Mouse (Mus musculus) heart, postnatal 14 days (tissue): ENCODE measurements at regions not wholly inside any gene's neighbourhood (a gene's known extent, or its start where the extent isn't known, plus 50 kb on each side); places are given as distances from the start of the nearest gene placed in this dataset.

Experiments
- DNase-seq, 2 experiments: peaks; one replicate each; pipeline ENCODE4 v3.0.0; 2021 to 2022
- intact Hi-C: fragments of 180-260 bp; cut with DNase I; formaldehyde crosslinking; loops from one replicate; pipeline ENCODE4 v1.15.1; 2025

GRCm38 (mm10) chr4:27845521-27845920 lies 967.4 kb upstream of the Epha7 start:
- no peak for DNase-seq
- intact Hi-C loops = no loop called here

DNA sequence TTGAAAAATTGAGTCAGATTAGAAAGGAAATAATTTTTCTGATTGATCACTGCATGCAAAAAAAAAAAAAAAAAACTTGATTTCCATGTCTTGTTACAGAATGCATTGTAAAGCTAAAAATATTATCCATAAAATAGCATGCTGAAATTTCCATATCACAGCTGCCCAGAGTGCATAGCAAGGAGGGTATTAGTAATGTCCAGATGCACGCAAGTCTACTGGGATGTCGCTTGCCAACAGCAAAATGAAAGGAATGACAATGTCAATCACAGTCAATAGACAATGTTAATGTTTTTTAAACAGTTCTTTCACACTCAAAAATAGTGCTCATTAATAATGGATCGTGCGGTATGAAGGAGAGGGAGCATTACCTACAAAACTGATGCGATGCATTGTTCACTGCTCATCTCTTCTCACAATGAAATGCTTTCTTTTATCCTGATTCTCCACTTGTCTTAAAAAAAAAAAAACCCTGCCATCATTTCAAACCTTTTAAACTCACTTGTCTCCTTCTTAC lies 966.8 kb upstream of the Epha7 start:
- intact Hi-C loops = no loop called here
- no peak for DNase-seq

GRCm38 (mm10) chr4:27856086-27856485 lies 956.8 kb upstream of the Epha7 start:
- no peak for DNase-seq
- intact Hi-C loops = no loop called here

GRCm38 (mm10) chr4:27887262-27887954 lies 925.5 kb upstream of the Epha7 start:
- DNase-seq = no peak
- intact Hi-C loops = no loop called here

DNA sequence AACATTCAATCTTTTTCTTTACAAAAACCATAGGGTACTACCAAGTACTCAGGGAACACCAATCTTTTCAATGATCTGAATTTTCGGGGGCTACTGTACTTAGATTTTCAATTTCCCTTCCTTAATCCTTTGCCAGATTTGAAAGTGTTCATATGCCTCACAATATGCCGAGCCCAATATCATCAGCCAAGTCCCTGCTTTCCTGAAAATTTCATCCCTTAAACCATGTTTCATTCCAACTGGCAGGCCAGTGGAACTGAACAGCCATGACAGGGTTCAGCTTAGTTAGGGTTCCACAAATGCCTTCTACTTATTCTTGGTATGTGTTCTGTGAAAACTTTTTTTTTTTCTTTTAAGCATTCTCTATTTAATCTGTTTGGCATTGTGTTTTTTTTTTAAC lies 916.5 kb upstream of the Epha7 start:
- intact Hi-C loops = no loop called here
- no peak for DNase-seq

DNA sequence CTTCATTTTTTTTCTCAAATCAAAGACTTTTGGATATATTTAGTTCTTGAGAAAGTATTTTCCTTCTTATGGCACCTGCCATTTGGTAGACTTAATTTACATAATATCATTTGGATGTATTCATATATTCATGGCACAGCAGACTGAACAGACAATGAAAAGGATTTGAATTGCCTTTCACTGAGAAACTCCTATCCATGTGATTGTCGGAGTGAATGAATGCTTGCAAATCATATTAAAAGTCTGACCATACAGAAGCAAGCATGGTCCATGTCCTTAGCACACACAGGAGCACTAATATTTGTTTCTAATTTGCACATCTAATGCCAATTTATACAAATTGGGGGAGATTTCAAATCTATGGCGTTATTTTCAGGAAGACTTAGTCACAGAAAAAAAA lies 867.6 kb upstream of the Epha7 start:
- intact Hi-C loops = no loop called here
- DNase-seq = no peak

DNA sequence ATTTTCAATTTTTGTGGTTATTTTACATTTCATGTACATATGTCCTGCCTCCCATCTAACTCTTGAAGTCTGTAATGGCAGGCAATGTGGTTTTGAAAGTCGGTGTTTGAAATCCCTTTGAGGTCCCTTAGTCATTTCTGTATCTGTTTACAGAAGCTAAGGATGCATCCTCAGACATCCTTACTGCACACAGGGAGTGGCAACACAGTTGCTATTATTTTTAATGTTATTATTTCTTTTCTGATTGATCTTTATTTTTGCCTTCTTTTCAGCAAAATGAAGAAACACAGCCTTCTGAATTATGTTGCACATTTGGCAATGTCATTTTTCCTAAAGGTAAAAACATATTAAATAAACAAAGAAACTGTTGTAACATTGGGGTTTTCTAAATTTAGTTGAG lies 867.2 kb upstream of the Epha7 start:
- intact Hi-C loops = no loop called here
- no peak for DNase-seq

DNA sequence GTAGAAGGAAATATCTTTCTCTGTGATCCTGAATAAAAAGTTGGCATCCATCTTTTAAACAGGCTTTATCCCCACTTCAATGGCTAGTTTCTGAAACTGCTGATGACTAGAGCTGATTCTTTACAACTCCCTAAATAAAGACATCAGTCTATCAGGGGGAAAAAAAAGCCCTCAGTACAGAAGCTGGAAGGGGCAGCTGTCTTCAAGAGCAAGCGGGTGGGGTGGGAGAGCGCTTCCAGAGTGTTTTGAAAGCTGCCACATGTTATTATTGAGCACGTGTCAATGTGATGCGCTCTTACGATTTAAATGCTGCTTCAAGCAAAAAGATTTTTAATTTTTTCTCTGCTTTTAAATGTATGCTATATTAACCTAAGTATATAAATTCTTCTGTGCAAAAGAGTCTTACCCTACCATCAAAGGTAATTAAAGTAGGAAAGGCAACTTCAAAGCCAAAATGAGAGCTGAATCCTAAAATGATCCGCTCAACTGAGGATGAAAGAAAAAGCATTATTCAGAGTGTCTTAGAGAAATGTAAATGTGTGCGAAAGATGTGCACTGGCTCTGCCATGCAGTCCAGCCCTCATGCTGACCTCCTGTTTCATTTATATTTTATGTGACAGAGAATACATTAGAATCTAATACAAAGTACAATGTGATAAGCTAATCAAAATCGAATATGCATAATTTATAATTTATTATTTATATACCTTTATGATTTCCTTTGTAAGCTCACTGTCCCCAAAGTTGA lies 862.8 kb upstream of the Epha7 start:
- no peak for DNase-seq
- intact Hi-C loops = no loop called here

DNA sequence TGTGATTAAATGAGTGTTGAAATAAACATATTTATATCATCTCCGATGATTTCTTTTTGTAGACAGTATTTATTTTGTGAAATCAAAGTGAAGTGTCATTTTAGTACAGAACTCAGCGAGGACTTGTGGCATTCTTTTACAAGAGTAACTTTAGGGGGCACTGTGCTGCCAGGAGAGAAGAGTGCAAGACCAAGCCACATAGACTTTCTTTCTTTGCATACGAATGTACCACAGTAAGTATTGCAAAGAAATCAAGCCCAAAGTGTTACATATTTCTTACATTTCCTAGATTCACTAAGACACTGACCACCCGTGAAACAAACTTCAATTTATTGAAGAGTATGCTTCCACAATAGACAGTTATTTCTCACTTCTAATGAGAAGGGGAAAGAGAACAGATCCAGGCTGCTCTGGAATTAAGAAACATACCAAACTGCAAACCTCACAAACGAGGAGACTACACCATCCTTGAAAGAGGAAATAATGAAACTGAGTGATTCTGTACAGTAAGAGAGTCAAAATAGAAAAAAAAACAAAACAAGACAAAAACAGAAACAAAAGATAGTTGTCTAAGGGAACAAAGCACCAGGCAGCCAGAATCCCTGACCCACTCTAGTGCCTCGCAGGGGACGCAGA lies 847.8 kb upstream of the Epha7 start:
- peak in 1 of 2 experiments; percentile 4 for DNase-seq
- intact Hi-C loops = no loop called here

- intact Hi-C loops = no loop called here
- DNase-seq = no peak
These were observed 842.4 kb upstream of the Epha7 start for GRCm38 (mm10) chr4:27970569-27970968.

- intact Hi-C loops = no loop called here
- DNase-seq = no peak
These were observed 833.6 kb upstream of the Epha7 start for GRCm38 (mm10) chr4:27979210-27979771.

- DNase-seq = no peak
- intact Hi-C loops = no loop called here
These were observed 833.1 kb upstream of the Epha7 start for GRCm38 (mm10) chr4:27979781-27980180.

GRCm38 (mm10) chr4:27981309-27981708 lies 831.6 kb upstream of the Epha7 start:
- no peak for DNase-seq
- intact Hi-C loops = no loop called here

- intact Hi-C loops = no loop called here
- DNase-seq = no peak
These were observed 824.9 kb upstream of the Epha7 start for GRCm38 (mm10) chr4:27987986-27988423.

- DNase-seq = no peak
- intact Hi-C loops = no loop called here
These were observed 818.5 kb upstream of the Epha7 start for GRCm38 (mm10) chr4:27994411-27994810.

DNA sequence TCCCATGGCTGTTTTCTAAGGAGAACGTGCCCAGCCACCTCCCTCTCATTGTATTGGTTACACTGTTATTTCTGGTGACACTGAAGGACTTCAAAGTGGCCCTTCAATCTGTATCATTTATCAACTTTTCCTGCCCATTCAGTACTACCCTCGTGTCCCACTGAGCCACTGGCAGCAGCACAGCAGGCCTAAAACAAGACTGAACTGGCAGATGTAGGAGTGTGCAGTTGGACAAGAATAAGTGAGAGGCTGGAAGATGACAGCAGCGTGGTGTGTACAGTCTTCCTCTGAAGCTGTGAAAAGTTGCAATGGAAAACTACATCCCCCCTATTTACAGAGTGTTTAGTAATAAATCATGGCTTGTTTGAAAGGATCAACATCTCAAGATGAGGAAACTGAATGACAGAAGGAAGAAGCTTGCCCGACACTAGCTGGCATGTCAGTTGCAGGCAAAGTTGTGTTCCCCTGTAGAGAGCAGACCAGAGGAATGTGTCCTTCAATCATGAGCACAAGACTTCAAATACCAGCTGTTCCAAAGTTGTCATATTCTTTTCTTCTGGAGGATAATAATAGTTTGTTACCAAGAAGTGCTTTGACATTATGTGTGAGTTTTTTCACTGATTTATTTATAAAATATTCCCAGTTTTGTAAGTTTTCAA lies 811.0 kb upstream of the Epha7 start:
- no peak for DNase-seq
- intact Hi-C loops = no loop called here
